Mouse (Mus musculus) ES-Bruce4 (cell line): ENCODE data around the gene Nrxn3. TPM values are rescaled to one million over a fixed set of nuclear protein-coding genes. Genes with fewer than 3 reads are reported as not detected.

Experiments
- H3K27ac ChIP-seq: 2 replicates; pipeline ENCODE4 v1.5.1; 2012; ENCODE audit warnings: low read length, inconsistent platforms; ENCODE audit not compliant: insufficient read depth
- H3K27me3 ChIP-seq: 2 replicates; pipeline ENCODE4 v1.6.1; 2012; ENCODE audit warnings: mild to moderate bottlenecking, low read length, inconsistent platforms; ENCODE audit not compliant: control insufficient read depth, poor library complexity, insufficient read depth, severe bottlenecking
- H3K36me3 ChIP-seq: 2 replicates; pipeline ENCODE4 v1.6.1; 2012; ENCODE audit warnings: inconsistent platforms, mild to moderate bottlenecking, low read length, moderate library complexity; ENCODE audit not compliant: control insufficient read depth, poor library complexity, insufficient read depth, severe bottlenecking
- H3K4me1 ChIP-seq: one replicate; pipeline ENCODE4 v1.8.1; 2011; ENCODE audit warnings: low read length; ENCODE audit not compliant: control insufficient read depth, insufficient read depth
- H3K4me3 ChIP-seq: 2 replicates; pipeline ENCODE4 v1.5.1; 2011; ENCODE audit warnings: low read depth, mild to moderate bottlenecking, low read length
- H3K9ac ChIP-seq: 2 replicates; pipeline ENCODE4 v1.6.1; 2012; ENCODE audit warnings: low read depth, mild to moderate bottlenecking, inconsistent platforms; ENCODE audit not compliant: poor library complexity, severe bottlenecking
- H3K9me3 ChIP-seq: replicated peaks from 2 replicates; pipeline ENCODE4 v1.6.1; 2012; ENCODE audit warnings: mild to moderate bottlenecking, low read length, inconsistent platforms; ENCODE audit not compliant: control insufficient read depth, poor library complexity, insufficient read depth, severe bottlenecking
- CTCF ChIP-seq: IDR thresholded peaks from one replicate; pipeline ENCODE4 v1.8.1; 2011; ENCODE audit warnings: low read depth, low read length
- EP300 ChIP-seq: IDR thresholded peaks from 2 replicates; pipeline ENCODE4 v1.6.1; 2011; ENCODE audit warnings: low read depth, low read length; ENCODE audit not compliant: insufficient read depth
- POLR2A ChIP-seq: IDR thresholded peaks from one replicate; pipeline ENCODE4 v1.8.1; 2011; ENCODE audit warnings: low read length; ENCODE audit not compliant: insufficient read depth
- polyA plus RNA-seq: library from polyadenylated mRNA; stranded (reverse); fragments of >200 nt; gene quantifications from 2 replicates; pipeline ENCODE4 v1.2.4, GENCODE M21; 2011; ENCODE audit warnings: low read depth; ENCODE audit not compliant: missing spikeins, insufficient read depth, insufficient read length

Nrxn3 gene
- polyA plus RNA-seq, 1 experiment, result not detected

DNA sequence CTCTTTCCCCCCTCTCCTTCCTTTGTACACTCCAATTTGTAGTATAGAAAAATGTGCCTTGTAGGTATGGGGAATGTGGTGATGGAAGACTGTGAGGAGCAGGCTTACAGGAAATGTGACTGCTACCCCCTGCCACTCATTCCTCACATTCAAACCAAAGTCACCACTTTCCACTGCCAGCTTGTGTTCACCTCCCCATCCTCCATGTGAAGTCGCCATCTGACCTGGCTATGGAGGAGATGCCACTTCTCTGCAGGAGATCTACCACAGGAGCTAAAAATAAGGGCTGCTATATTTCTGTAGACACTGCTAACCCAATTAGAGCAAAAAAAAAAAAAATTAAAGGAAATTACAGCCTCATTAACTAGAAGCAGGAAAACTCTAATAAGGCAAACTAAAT lies 980.3 kb downstream of the Nrxn3 start:
- no peak overlapping the region for H3K4me3 ChIP-seq
- H3K4me1 ChIP-seq, result no peaks in the 10 kb centered on the region
- H3K9me3 ChIP-seq, result no peaks in the 10 kb centered on the region
- TF ChIP-seq EP300 (no peak), POLR2A (no peak), CTCF (no peak)
- no peaks in the 10 kb centered on the region for H3K36me3 ChIP-seq
- H3K27me3 ChIP-seq, result no peaks in the 10 kb centered on the region
- no peak overlapping the region for H3K27ac ChIP-seq
- no peak overlapping the region for H3K9ac ChIP-seq

DNA sequence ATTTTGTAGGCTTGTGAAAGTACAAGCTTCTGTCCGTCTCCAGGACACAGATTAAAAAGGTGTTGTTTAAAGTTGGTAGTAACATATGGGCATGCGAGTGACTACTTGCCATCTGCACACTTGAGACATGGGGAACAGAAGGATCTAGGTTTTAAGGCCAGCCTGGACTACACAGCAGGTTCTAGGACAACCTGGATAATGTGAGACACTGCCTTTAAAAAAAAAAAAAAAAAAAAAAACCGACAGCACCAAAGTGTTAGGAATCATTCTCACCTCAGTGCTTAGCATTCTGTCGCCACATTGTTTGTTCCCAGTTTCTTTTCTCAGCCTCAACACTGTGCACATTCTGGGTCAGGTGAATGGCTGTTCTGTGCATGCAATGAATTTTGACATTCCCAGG lies 985.2 kb downstream of the Nrxn3 start:
- Histone ChIP-seq H3K9me3 (0 out of 2 replicates have a peak, but pooled peaks cover 2% of the 10 kb centered on the region), H3K4me3 (no peak overlapping the region), H3K27ac (no peak overlapping the region), H3K27me3 (no peaks in the 10 kb centered on the region), H3K36me3 (no peaks in the 10 kb centered on the region), H3K4me1 (no peaks in the 10 kb centered on the region), H3K9ac (no peak overlapping the region)
- no peak for TF ChIP-seq POLR2A
- TF ChIP-seq CTCF, result no peak
- TF ChIP-seq EP300, result no peak

DNA sequence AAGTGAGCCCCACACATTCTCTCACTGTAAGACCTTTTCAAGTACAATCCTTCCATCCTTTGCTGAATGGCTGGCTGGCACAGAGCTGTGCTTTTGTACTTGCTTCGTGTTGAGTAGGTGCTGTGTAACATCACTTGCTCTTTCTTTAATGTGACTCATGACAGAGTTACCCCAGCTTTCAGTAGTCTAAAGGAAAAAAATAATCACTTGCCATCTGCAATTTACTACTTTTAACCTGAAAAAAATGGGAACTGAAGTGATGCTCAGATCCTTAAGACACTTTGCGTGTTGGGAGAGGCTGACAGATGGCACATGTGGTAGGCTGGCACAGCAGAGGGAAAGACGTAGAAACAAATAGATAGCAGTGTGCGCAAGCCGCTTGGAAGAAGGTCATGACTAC lies 987.8 kb downstream of the Nrxn3 start:
- H3K9ac ChIP-seq, result no peak overlapping the region
- TF ChIP-seq EP300 (no peak), POLR2A (no peak), CTCF (no peak)
- H3K27ac ChIP-seq, result no peak overlapping the region
- H3K4me1 ChIP-seq, result no peaks in the 10 kb centered on the region
- H3K4me3 ChIP-seq, result no peak overlapping the region
- 0 out of 2 replicates have a peak, but pooled peaks cover 2% of the 10 kb centered on the region for H3K9me3 ChIP-seq
- no peaks in the 10 kb centered on the region for H3K36me3 ChIP-seq
- H3K27me3 ChIP-seq, result peaks cover 1% of the 10 kb centered on the region; the same call in 1 of the 2 replicates

DNA sequence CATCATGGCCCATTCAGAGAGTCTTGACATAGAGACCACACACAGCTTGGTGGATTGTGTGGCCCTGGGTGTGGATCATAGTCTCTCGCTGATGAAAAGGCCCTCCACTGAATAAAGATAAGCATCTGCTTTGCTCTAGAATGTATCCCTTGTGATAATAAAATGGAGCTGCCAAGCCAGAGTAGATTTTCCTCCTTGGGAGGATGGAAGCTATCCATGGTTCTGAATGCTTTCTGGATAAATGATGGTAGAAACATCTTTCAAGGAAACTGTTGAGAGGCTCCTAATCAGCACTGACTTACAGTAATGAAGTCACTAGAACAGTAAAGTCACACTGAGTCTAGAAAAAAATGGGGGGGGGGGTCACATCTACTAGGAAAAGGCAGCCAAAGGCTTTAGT lies 989.1 kb downstream of the Nrxn3 start:
- H3K4me3 ChIP-seq, result no peak overlapping the region
- no peaks in the 10 kb centered on the region for H3K4me1 ChIP-seq
- TF ChIP-seq POLR2A (no peak), CTCF (no peak), EP300 (no peak)

DNA sequence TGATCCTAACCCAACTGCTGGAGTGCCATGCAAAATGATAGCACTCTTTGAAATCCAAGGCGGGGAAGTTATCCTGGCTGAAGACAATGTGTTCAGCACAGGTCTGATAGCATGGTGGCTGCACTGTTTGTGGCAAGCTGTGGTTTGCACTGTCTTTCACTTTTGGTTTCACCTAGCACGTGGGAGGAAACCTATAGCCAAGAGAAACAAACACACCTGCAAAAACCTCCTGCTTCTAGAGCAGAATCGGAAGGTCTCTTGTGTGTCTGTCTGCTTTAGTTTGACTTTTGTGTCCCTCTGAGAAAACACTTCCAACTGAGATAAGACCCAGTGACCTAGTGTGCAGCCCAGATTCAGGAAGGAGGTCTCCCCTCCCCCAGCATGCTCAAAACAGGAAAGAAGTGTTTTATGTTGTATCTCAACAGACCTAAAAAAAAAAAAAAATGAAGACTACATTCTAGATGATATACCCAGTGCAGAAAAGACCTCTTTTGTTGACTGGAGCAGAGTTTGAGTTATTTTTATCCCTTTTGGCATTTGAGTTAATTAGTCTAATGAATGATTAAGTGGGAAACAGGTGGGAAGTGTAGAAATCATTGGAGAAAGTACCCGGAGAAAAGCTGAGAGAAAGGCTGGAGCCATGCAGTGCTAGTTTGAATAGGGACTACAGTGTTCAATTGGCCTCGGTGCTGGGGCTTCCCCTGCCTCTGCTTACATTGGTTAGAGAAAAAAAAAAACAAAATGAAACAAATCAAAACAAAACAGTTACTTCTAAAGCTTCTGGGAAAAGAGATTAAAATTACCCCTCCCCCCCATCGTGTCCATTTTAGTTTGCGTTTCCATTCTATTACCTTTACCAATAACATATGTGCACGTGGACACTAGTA lies 996.8 kb downstream of the Nrxn3 start:
- no peaks in the 10 kb centered on the region for H3K9me3 ChIP-seq

More for the DNA sequence above, 989.1 kb downstream of the Nrxn3 start:
- Histone ChIP-seq H3K27ac (no peak overlapping the region), H3K9me3 (0 out of 2 replicates have a peak, but pooled peaks cover 2% of the 10 kb centered on the region), H3K9ac (no peak overlapping the region), H3K27me3 (peaks cover 1% of the 10 kb centered on the region; the same call in 1 of the 2 replicates), H3K36me3 (no peaks in the 10 kb centered on the region)

DNA sequence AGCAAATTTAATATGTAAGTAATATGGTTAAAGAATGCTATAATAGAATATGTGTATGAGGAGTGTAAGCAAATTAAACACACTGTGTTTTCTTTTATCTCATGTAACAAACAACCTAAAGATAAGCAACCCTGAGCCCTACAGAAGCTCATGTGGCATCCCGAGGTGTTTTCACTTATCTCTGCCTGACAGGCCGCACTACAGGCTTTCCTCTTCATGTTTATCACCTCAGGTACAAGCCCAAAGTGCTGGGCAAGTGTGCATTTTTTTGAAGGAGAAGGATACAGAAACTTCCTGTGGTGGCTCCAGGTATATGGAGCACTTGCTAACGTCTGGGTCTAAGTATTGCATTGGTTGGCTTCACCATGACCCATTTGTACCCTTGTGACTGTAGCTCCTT lies 998.3 kb downstream of the Nrxn3 start:
- no peaks in the 10 kb centered on the region for H3K36me3 ChIP-seq
- no peak overlapping the region for H3K27ac ChIP-seq
- TF ChIP-seq CTCF (no peak), EP300 (no peak), POLR2A (no peak)
- H3K9ac ChIP-seq, result no peak overlapping the region
- no peak overlapping the region for H3K4me3 ChIP-seq
- no peaks in the 10 kb centered on the region for H3K4me1 ChIP-seq
- no peaks in the 10 kb centered on the region for H3K27me3 ChIP-seq
- no peaks in the 10 kb centered on the region for H3K9me3 ChIP-seq

More for the DNA sequence above, 996.8 kb downstream of the Nrxn3 start:
- Histone ChIP-seq H3K27ac (no peak overlapping the region), H3K4me1 (no peaks in the 10 kb centered on the region), H3K27me3 (peaks cover 1% of the 10 kb centered on the region; the same call in 1 of the 2 replicates), H3K9ac (no peak overlapping the region), H3K36me3 (no peaks in the 10 kb centered on the region), H3K4me3 (no peak overlapping the region)
- TF ChIP-seq CTCF (no peak), EP300 (no peak), POLR2A (no peak)
